Mouse (Mus musculus) embryo, embryonic 9.5 days (tissue): ENCODE results near the gene Ankrd42.

Experiments
- DNase-seq: peaks from one replicate; pipeline ENCODE4 v3.0.0-alpha.2; 2017; ENCODE audit errors: extremely low spot score

Gene Ankrd42

DNA sequence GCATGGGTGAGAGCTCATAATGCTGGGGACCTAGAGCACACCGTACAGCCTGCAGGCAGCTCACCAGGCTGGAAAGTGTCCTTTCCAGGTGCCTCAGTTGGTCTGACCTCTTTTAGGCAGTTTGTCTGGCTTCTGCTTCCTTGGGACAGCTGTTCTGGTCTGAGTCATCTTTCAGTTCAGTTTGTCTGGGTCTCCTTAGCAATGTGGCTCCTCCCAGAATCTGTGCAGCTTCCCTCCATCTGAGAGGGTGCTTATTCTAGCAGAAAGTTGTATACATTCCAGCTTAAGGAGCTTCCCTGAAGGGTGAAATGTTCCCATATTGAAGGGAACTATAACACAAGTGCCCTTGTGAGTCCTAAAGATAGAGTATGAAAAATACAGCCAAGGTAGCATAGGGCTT is 70.2 kb downstream of the Ankrd42 start:
- DNase-seq = no peak

DNA sequence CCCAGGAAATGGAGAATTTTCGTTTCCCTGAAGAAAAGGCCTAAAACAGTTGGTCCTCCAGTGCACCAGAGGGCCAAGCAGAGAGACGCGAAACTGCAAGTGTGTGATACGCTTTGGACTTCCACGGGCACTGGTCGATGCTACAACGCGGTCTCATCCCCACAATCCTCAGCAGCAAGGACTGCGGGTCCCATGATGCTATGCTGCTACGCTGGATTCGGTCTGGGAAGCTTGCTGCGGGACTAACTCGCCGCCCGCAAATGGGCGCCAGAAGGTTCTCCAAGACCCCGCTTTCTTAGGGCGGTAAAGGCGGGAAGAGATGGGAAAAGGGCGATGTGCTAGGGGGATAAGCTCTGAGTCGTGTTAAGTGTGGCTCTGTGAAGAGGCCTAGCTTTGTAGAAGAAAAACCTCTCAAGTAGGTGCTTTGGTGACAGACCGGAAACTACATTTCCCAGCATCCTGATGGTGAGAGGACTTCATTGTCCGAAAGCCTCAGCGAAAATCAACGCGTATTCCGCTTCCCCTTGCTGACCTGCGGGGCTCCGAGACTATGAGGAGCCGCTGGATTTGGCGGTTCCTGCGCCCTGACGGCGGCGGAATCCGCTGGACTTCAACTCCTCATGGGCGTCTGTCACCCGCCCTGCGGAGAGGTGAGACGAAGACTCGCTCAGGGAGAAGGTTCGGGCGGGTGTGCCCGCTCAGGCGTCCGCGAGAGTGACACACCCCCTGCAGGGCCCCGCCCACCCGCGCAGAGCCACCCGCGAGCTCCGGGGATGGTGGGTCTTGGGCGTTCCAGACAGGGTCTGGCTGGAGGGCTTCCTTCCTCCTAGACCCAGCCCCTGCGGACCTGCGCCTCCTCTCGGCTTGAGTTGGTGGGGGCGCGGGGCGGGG is 75.7 kb downstream of the Ankrd42 start, which contains the start of gene Ccdc90b:
Ccdc90b (plus strand) TSS at position 164 of the 891 bp plus-strand sequence.
- DNase-seq = peak; percentile 92

DNA sequence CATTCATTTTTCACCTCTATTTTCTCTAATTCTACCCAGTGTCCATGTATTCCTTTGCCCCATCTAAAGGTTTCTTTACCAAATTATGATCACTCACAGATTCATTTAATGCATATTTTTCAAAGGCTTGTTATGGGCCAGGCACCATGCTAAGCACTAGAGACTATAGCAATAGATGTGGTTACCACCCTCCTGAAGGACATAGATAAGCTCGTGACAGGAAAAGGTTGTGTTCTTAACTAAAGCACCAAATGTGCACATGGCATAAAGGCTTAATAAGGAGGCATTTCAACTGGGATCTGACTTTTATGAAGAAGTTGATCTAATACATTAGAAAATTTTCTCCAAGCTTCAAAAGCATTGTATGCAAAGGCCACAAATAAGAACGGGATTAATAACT is 78.2 kb downstream of the Ankrd42 start:
- DNase-seq = no peak

DNA sequence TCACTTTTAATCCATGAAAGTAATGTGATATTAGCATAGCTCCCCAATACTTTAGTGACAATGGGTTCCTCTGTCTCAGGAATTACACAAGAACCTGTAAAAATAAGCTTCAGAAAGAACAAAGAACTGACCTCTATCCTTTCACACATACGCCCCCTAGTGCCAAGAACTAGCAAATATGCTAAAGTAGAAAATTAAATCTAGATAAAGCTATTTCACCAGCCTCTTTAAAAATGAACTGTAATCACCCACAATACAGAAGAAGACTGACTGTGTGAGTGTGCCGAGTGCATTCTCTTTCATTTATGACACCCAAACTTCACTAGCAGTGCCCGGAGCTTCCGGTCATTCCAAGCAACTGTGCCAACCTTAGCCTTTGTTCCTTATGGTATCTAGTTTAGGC is 86.0 kb downstream of the Ankrd42 start:
- peak; percentile 51 for DNase-seq

DNA sequence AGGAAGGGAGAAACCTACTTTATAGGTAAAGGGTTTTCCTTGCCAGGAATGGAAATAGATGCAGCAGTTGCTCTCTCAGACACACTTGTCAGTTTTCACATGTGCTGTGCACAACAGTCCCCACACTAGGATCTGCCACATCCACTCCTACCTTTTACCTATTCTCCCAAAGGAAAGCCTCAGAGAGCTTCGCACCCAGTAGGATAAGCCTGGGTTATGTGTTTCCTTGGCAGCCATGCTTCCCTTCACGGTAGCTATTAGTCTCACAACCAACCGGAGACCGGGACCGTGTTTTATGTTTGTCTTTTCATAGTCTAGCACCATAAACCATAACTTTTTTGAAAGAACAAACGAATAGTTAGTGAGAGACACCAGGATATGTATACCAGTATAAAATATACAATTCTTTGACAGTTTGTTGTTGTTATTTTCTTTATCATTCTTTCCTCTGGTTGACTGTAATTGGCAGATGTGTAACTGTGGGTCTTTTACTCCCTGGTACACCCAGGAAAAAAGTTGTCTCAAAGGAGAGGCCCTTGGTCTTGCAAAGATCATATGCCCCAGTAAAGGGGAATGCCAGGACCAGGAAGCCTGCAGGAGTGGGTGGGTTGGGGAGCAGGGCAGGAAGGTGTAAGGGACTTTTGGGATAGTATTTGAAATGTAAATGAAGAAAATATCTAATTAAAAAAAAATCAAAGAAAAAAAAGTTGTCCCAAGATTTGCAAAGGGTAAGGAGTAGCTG is 86.5 kb downstream of the Ankrd42 start:
- DNase-seq = no peak

DNA sequence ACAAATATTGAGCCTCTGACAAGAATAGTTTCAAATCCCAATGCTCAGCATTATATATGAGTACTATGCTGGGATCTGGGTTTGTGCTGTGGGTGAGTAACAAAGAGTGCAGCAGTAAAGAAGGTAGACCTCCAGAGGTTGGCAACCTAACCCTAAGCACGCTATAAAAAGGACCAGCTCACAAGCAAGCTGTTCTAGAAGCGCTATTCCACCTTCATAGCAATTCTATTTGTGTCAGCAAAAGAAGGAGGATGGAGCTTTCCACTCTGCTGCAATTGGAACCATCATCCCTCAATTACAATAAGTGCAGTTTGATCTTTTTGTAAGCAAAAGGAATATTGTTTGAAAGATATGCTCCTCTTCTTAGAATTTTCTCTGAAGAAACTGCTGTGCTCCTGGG is 90.2 kb downstream of the Ankrd42 start:
- no peak for DNase-seq

DNA sequence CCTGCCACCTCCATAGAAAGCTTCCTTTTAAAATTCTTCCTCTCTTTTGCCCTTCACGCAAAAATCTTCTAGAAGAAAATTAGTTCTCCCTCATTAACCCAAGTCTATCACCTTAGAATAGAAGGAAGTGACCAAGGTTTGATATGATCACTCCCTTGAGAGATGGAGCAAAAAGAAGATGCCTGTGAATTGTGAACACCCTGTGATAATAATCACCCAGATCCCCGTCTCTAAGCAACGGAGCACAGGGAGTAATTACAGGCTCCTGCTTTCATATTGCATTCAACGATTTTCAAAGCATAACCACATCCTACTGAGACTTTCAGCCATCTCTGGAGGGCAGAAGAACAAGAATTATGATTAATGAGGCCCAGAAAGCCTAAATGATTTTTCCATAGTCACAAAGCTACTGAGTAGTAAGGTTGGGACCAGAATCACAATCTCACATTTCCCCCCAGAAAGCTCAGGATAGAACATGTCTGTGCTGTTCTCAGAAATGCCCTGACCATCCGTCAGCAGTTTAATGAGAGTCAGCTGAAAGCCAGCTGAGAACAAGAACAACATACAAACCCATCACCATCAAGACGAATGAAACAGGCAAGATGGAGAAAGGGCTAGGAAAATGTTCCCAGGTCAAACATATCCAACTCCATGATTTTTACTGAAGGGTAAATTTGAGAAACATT is 104.4 kb downstream of the Ankrd42 start:
- DNase-seq = no peak
